Mouse (Mus musculus) left cerebral cortex, postnatal 4 days (tissue): Measurements from ENCODE around the gene Il17a. TPM values are rescaled to one million over a fixed set of nuclear protein-coding genes. Genes with fewer than 3 reads are reported as not detected.

Source experiments
- microRNA-seq: library from miRNA; unstranded; fragments of <30 nt; microRNA quantifications from one replicate; pipeline ENCODE4 v1.2.0, GENCODE M21; 2022
- total RNA-seq, 2 experiments: library from RNA; stranded (reverse); gene quantifications; 2 replicates each; pipeline ENCODE4 v1.2.3; 2021

The Il17a gene
- total RNA-seq, 2 experiments from 2014 or later, result not detected

Small RNAs within 50 kb of the gene (microRNA-seq; reads per million reads assigned to microRNA genes)
- not detected for gene Mir133b

Other genes with a start within 250 kb of the Il17a start
- under 1 TPM in 1 of 2 experiments, not detected in 1; 0.16 TPM for gene Pkhd1, start 112.8 kb upstream of the Il17a start, total RNA-seq
- not detected for gene Il17f, start 59.7 kb downstream of the Il17a start, total RNA-seq
- gene Mcm3, start 89.4 kb downstream of the Il17a start, total RNA-seq, result 10 to 100 TPM in 1 of 2 experiments, 1 to 10 TPM in 1; 9.7 to 11.3 TPM
- 10 to 100 TPM; 37.9 to 44.9 TPM for gene Paqr8, start 159.7 kb downstream of the Il17a start, total RNA-seq
- 1 to 10 TPM in 1 of 2 experiments, under 1 TPM in 1; 0.97 to 2.2 TPM for gene Efhc1, start 220.7 kb downstream of the Il17a start, total RNA-seq